Mouse (Mus musculus) midbrain, postnatal 0 days (tissue): ENCODE data around the gene Dkc1. TPM values are rescaled to one million over a fixed set of nuclear protein-coding genes. Genes with fewer than 3 reads are reported as not detected.

ENCODE experiments used
- ATAC-seq: fragments of 200-750 bp; cut with Nextera tagmentation; 2 replicates; pipeline ENCODE4 v1.8.0; 2017; ENCODE audit warnings: moderate number of reproducible peaks, mild to moderate bottlenecking, moderate TSS enrichment, moderate library complexity; ENCODE audit not compliant: low FRiP score
- DNase-seq: peaks from one replicate; pipeline ENCODE4 v3.0.0-alpha.2; 2015; ENCODE audit warnings: low spot score
- H3K27ac ChIP-seq: fragments of 300-500 bp; sonication (generic); 2 replicates; pipeline ENCODE4 v1.5.1; 2014; ENCODE audit warnings: low read depth, mild to moderate bottlenecking, low read length, mixed read lengths
- H3K27me3 ChIP-seq: fragments of 300-500 bp; sonication (generic); 2 replicates; pipeline ENCODE4 v1.6.1; 2014; ENCODE audit warnings: low read length, control low read depth, mixed read lengths; ENCODE audit not compliant: insufficient read depth
- H3K36me3 ChIP-seq: fragments of 300-500 bp; sonication (generic); 2 replicates; pipeline ENCODE4 v1.6.1; 2014; ENCODE audit warnings: low read length, control low read depth, mixed read lengths; ENCODE audit not compliant: insufficient read depth
- H3K4me1 ChIP-seq: fragments of 300-500 bp; sonication (generic); 2 replicates; pipeline ENCODE4 v1.6.1; 2014; ENCODE audit warnings: mild to moderate bottlenecking, control low read depth, antibody characterized with exemption, low read length, mixed read lengths; ENCODE audit not compliant: insufficient read depth
- H3K4me2 ChIP-seq: fragments of 300-500 bp; sonication (generic); 2 replicates; pipeline ENCODE4 v1.6.1; 2014; ENCODE audit warnings: low read depth, mild to moderate bottlenecking, low read length, mixed read lengths; ENCODE audit not compliant: poor library complexity, severe bottlenecking
- H3K4me3 ChIP-seq: fragments of 300-500 bp; sonication (generic); 2 replicates; pipeline ENCODE4 v1.5.1; 2014; ENCODE audit warnings: low read depth, mild to moderate bottlenecking, low read length, moderate library complexity
- H3K9ac ChIP-seq: fragments of 300-500 bp; sonication (generic); replicated peaks from 2 replicates; pipeline ENCODE4 v1.6.1; 2014; ENCODE audit warnings: mild to moderate bottlenecking, low read length, moderate library complexity, mixed read lengths; ENCODE audit not compliant: poor library complexity, severe bottlenecking
- H3K9me3 ChIP-seq: fragments of 300-500 bp; sonication (generic); 2 replicates; pipeline ENCODE4 v1.6.1; 2016; ENCODE audit warnings: low read length, control low read depth
- CTCF ChIP-seq: IDR thresholded peaks from 2 replicates; pipeline ENCODE4 v1.5.1; 2016; ENCODE audit warnings: antibody characterized with exemption, mild to moderate bottlenecking
- WGBS: fragments of 180-500 bp; shearing (Covaris S2); extraction: QIAGEN DNeasy Blood & Tissue Kit; methylation state at CpG from one replicate; pipeline ENCODE4 v1.1.7; 2014; 5-methylcytosine and 5-hydroxymethylcytosine counted together
- polyA plus RNA-seq: library from polyadenylated mRNA; unstranded; fragments of >200 nt; fragmentation: Nextera tagmentation; extraction: Ambion mirVana; gene quantifications from 2 replicates; pipeline ENCODE4 v1.2.1, GENCODE M21; 2015
- total RNA-seq: library from RNA; depleted of rRNA; stranded (reverse); fragments of >200 nt; gene quantifications from 2 replicates; pipeline ENCODE4 v1.2.3, GENCODE M21; 2014

Dkc1 gene
- total and polyA plus RNA-seq, 2 experiments from 2014 or later, result 14.4 to 47.6 TPM

GRCm38 (mm10) chrX:75102293-75102692, 6.6 kb downstream of the Dkc1 start:
- TF ChIP-seq CTCF, result no peak
- no peak overlapping the region for H3K27ac ChIP-seq
- 88% methylated on average over 6 of the region's 6 CpGs for WGBS
- H3K36me3 ChIP-seq, result peaks cover 6% of the 10 kb centered on the region
- no peak for ATAC-seq
- H3K27me3 ChIP-seq, result no peaks in the 10 kb centered on the region
- H3K9ac ChIP-seq, result no peak overlapping the region
- H3K9me3 ChIP-seq, result no peaks in the 10 kb centered on the region
- DNase-seq, result no peak
- H3K4me3 ChIP-seq, result no peak overlapping the region
- H3K4me2 ChIP-seq, result no peak overlapping the region
- H3K4me1 ChIP-seq, result no peaks in the 10 kb centered on the region

- H3K27ac ChIP-seq, result no peak overlapping the region
- no peaks in the 10 kb centered on the region for H3K36me3 ChIP-seq
- DNase-seq (no peak), ATAC-seq (no peak)
- H3K9ac ChIP-seq, result no peak overlapping the region
- H3K4me1 ChIP-seq, result no peaks in the 10 kb centered on the region
- TF ChIP-seq CTCF, result no peak
- H3K4me2 ChIP-seq, result no peak overlapping the region
- H3K9me3 ChIP-seq, result no peaks in the 10 kb centered on the region
- H3K4me3 ChIP-seq, result no peak overlapping the region
- H3K27me3 ChIP-seq, result no peaks in the 10 kb centered on the region
These were observed 19.9 kb downstream of the Dkc1 start for GRCm38 (mm10) chrX:75115550-75115949.

- ATAC-seq (no peak), DNase-seq (no peak)
- no peak overlapping the region for H3K27ac ChIP-seq
- H3K4me2 ChIP-seq, result no peak overlapping the region
- H3K9ac ChIP-seq, result no peak overlapping the region
- no peak overlapping the region for H3K4me3 ChIP-seq
- TF ChIP-seq CTCF, result no peak
- H3K9me3 ChIP-seq, result no peaks in the 10 kb centered on the region
- H3K27me3 ChIP-seq, result no peaks in the 10 kb centered on the region
- 83% methylated on average over 3 of the region's 3 CpGs for WGBS
- H3K36me3 ChIP-seq, result no peaks in the 10 kb centered on the region
- H3K4me1 ChIP-seq, result no peaks in the 10 kb centered on the region
These were observed 30.0 kb downstream of the Dkc1 start for GRCm38 (mm10) chrX:75125606-75126005.

- H3K4me3 ChIP-seq, result no peak overlapping the region
- H3K4me1 ChIP-seq, result no peaks in the 10 kb centered on the region
- DNase-seq (no peak), ATAC-seq (no peak)
- no peak overlapping the region for H3K4me2 ChIP-seq
- H3K9ac ChIP-seq, result no peak overlapping the region
- H3K27me3 ChIP-seq, result no peaks in the 10 kb centered on the region
- no peaks in the 10 kb centered on the region for H3K36me3 ChIP-seq
- no peaks in the 10 kb centered on the region for H3K9me3 ChIP-seq
- H3K27ac ChIP-seq, result no peak overlapping the region
- TF ChIP-seq CTCF, result no peak
These were observed 31.2 kb downstream of the Dkc1 start for GRCm38 (mm10) chrX:75126893-75127292.

- no peak for ATAC-seq
- no peak overlapping the region for H3K9ac ChIP-seq
- TF ChIP-seq CTCF, result no peak
- H3K4me3 ChIP-seq, result no peak overlapping the region
- no peak overlapping the region for H3K4me2 ChIP-seq
- no peak for DNase-seq
- H3K27me3 ChIP-seq, result no peaks in the 10 kb centered on the region
- no peak overlapping the region for H3K27ac ChIP-seq
- H3K9me3 ChIP-seq, result no peaks in the 10 kb centered on the region
- H3K4me1 ChIP-seq, result no peaks in the 10 kb centered on the region
- no peaks in the 10 kb centered on the region for H3K36me3 ChIP-seq
These were observed 32.8 kb downstream of the Dkc1 start for GRCm38 (mm10) chrX:75128333-75128980.

GRCm38 (mm10) chrX:75129474-75129873, 33.8 kb downstream of the Dkc1 start:
- no peak for TF ChIP-seq CTCF
- no peaks in the 10 kb centered on the region for H3K4me1 ChIP-seq
- H3K9me3 ChIP-seq, result no peaks in the 10 kb centered on the region
- H3K9ac ChIP-seq, result no peak overlapping the region
- no peak overlapping the region for H3K27ac ChIP-seq
- 68% methylated on average over 2 of the region's 2 CpGs for WGBS
- H3K36me3 ChIP-seq, result no peaks in the 10 kb centered on the region
- no peak overlapping the region for H3K4me2 ChIP-seq
- no peaks in the 10 kb centered on the region for H3K27me3 ChIP-seq
- DNase-seq, result no peak
- H3K4me3 ChIP-seq, result no peak overlapping the region
- no peak for ATAC-seq
